Comparison of ENCODE assay signal across 24 mouse cellular contexts in genomic region chr17:24174259-24174658, GRCm38 (mm10). TPM values are rescaled to one million over a fixed set of nuclear protein-coding genes. Genes with fewer than 3 reads are reported as not detected.
DNase-seq lines count a peak whose midpoint lies in the region; ATAC-seq and TF ChIP-seq lines count a peak whose summit lies in the region.
"Had no signal": no experiment of that assay in that cellular context is flagged by ENCODE, and none has a peak within 500 bp of the region (broad histone marks: within the 10 kb centered on the region; RNA-seq: fewer than 3 reads in every experiment).

No protein-coding gene starts in this region.

- no peak for ATAC-seq in liver, embryonic 12.5 days
- ATAC-seq in liver, postnatal 0 days: no peak
- ATAC-seq in liver, embryonic 15.5 days (ENCODE audit: insufficient read depth): no peak
- no peak for ATAC-seq in liver, embryonic 11.5 days (replicated peaks; ENCODE audit: low FRiP score)
- ATAC-seq: forebrain, embryonic 14.5 days; forebrain, embryonic 16.5 days had no signal

- no peak overlapping the region for H3K9ac ChIP-seq in heart, adult 2 months (ENCODE audit: low read depth, low read length)
- H3K9ac ChIP-seq in liver, embryonic 12.5 days: 0 out of 2 replicates have a peak overlapping the region, but pooled peaks have one; percentile 14
- no peak overlapping the region for H3K9ac ChIP-seq in liver, postnatal 0 days (replicated peaks)
- no peak overlapping the region for H3K9ac ChIP-seq in liver, embryonic 15.5 days
- no peak overlapping the region for H3K9ac ChIP-seq in liver, embryonic 11.5 days (ENCODE audit: low read depth, low read length)
- H3K9ac ChIP-seq: embryonic facial prominence, embryonic 12.5 days; embryonic facial prominence, embryonic 15.5 days; forebrain, embryonic 12.5 days had no signal

- H3K27me3 ChIP-seq in heart, embryonic 10.5 days (ENCODE audit: insufficient read depth, poor library complexity, severe bottlenecking): no peaks in the 10 kb centered on the region
- H3K27me3 ChIP-seq in heart, adult 2 months (ENCODE audit: control insufficient read depth, insufficient read depth, low read length): no peaks in the 10 kb centered on the region
- no peaks in the 10 kb centered on the region for H3K27me3 ChIP-seq in liver, embryonic 12.5 days (replicated peaks)
- no peaks in the 10 kb centered on the region for H3K27me3 ChIP-seq in liver, postnatal 0 days (ENCODE audit: insufficient read depth, low read length)
- no peaks in the 10 kb centered on the region for H3K27me3 ChIP-seq in liver, embryonic 15.5 days
- H3K27me3 ChIP-seq in liver, embryonic 11.5 days (replicated peaks; ENCODE audit: control insufficient read depth, insufficient read depth, low read length): no peaks in the 10 kb centered on the region
- H3K27me3 ChIP-seq: embryonic facial prominence, embryonic 12.5 days; embryonic facial prominence, embryonic 15.5 days had no signal

- no peaks in the 10 kb centered on the region for H3K9me3 ChIP-seq in heart, embryonic 10.5 days
- H3K9me3 ChIP-seq in liver, embryonic 12.5 days (replicated peaks): no peaks in the 10 kb centered on the region
- H3K9me3 ChIP-seq in liver, postnatal 0 days (ENCODE audit: low read length): no peaks in the 10 kb centered on the region
- no peaks in the 10 kb centered on the region for H3K9me3 ChIP-seq in liver, embryonic 15.5 days (replicated peaks)
- H3K9me3 ChIP-seq in liver, embryonic 11.5 days (ENCODE audit: control insufficient read depth, low read length): no peaks in the 10 kb centered on the region
- H3K9me3 ChIP-seq: embryonic facial prominence, embryonic 12.5 days; embryonic facial prominence, embryonic 15.5 days; forebrain, embryonic 10.5 days; forebrain, embryonic 12.5 days had no signal

- H3K36me3 ChIP-seq in heart, embryonic 10.5 days: no peaks in the 10 kb centered on the region
- no peaks in the 10 kb centered on the region for H3K36me3 ChIP-seq in heart, adult 2 months (ENCODE audit: control insufficient read depth, insufficient read depth, low read length)
- H3K36me3 ChIP-seq in liver, embryonic 12.5 days: peaks cover 10% of the 10 kb centered on the region
- H3K36me3 ChIP-seq in liver, postnatal 0 days (replicated peaks; ENCODE audit: insufficient read depth, low read length): 0 out of 2 replicates have a peak, but pooled peaks cover 2% of the 10 kb centered on the region
- peaks cover 6% of the 10 kb centered on the region for H3K36me3 ChIP-seq in liver, embryonic 15.5 days (replicated peaks)
- H3K36me3 ChIP-seq in liver, embryonic 11.5 days (ENCODE audit: control insufficient read depth, insufficient read depth, low read length): no peaks in the 10 kb centered on the region
- H3K36me3 ChIP-seq: embryonic facial prominence, embryonic 12.5 days; forebrain, embryonic 10.5 days; forebrain, embryonic 12.5 days had no signal

- peak; percentile 72 for DNase-seq in heart, embryonic 10.5 days (ENCODE audit: low spot score)
- DNase-seq in heart, adult 2 months: no peak
- DNase-seq in liver, postnatal 0 days: no peak
- no peak for DNase-seq in liver, embryonic 11.5 days (ENCODE audit: low spot score)
- no peak for DNase-seq in gastrocnemius, postnatal 36 days
- DNase-seq: adrenal gland, adult 2 months; adrenal gland, postnatal 10 days; adrenal gland, postnatal 25 days; cerebellum, adult 11 months; cerebellum, adult 18-20 months; cerebellum, adult 8-10 months; cerebellum, adult 9-11 months; cerebellum, postnatal 14 days; cerebellum, postnatal 36 days; embryo, embryonic 11 days had no signal

- intact Hi-C loops in heart, adult 2 months (cut with DNase I): loop anchor here (5.0 kb wide), 1 partner anchor 78 kb away; the partner anchor contains the start of gene Ccnf
- intact Hi-C loops in gastrocnemius, postnatal 36 days (cut with DNase I): loop anchor here (5.0 kb wide), 4 partner anchors 68 to 213 kb away; partner anchors contain the start of genes Abca17 and Abca3

- H3K27ac ChIP-seq in heart, embryonic 10.5 days: no peak overlapping the region
- H3K27ac ChIP-seq in heart, adult 2 months: no peak overlapping the region
- peak overlapping the region; percentile 61 for H3K27ac ChIP-seq in liver, embryonic 12.5 days
- no peak overlapping the region for H3K27ac ChIP-seq in liver, postnatal 0 days (ENCODE audit: low read depth)
- H3K27ac ChIP-seq in liver, embryonic 15.5 days (replicated peaks): peak overlapping the region; percentile 22; the same call in 1 of the 2 replicates
- H3K27ac ChIP-seq in liver, embryonic 11.5 days (ENCODE audit: low read depth, low read length): no peak overlapping the region
- H3K27ac ChIP-seq: embryonic facial prominence, embryonic 12.5 days; embryonic facial prominence, embryonic 15.5 days; forebrain, embryonic 10.5 days; forebrain, embryonic 12.5 days had no signal

- no peak for TF ChIP-seq CTCF in heart, adult 2 months (IDR thresholded peaks at IDR 0.05)
- TF ChIP-seq CTCF in liver, postnatal 0 days (IDR thresholded peaks at IDR 0.05; ENCODE audit: low read depth): no peak

- no peak overlapping the region for H3K4me2 ChIP-seq in liver, embryonic 12.5 days
- no peak overlapping the region for H3K4me2 ChIP-seq in liver, postnatal 0 days (ENCODE audit: low read depth, low read length)
- no peak overlapping the region for H3K4me2 ChIP-seq in liver, embryonic 15.5 days
- H3K4me2 ChIP-seq in liver, embryonic 11.5 days: no peak overlapping the region
- H3K4me2 ChIP-seq: embryonic facial prominence, embryonic 12.5 days; embryonic facial prominence, embryonic 15.5 days; forebrain, embryonic 12.5 days had no signal

- no peak for TF ChIP-seq EP300 in heart, adult 2 months (IDR thresholded peaks at IDR 0.05; ENCODE audit: insufficient read depth, low read depth, low read length)
- no peak for TF ChIP-seq EP300 in liver, postnatal 0 days (IDR thresholded peaks at IDR 0.05; ENCODE audit: low read depth)

- 76% methylated on average over 3 of the region's 3 CpGs for WGBS in heart, embryonic 10.5 days
- WGBS in heart, adult 2 months: 83% methylated on average over 3 of the region's 3 CpGs
- 76% methylated on average over 3 of the region's 3 CpGs for WGBS in liver, embryonic 12.5 days (ENCODE audit: insufficient replicate concordance)
- WGBS in liver, postnatal 0 days (ENCODE audit: insufficient replicate concordance): 76% methylated on average over 3 of the region's 3 CpGs
- WGBS in liver, embryonic 15.5 days (ENCODE audit: insufficient replicate concordance): 77% methylated on average over 3 of the region's 3 CpGs
- WGBS in liver, embryonic 11.5 days: 81% methylated on average over 3 of the region's 3 CpGs

- no peaks in the 10 kb centered on the region for H3K79me2 ChIP-seq in heart, adult 2 months (replicated peaks; ENCODE audit: control insufficient read depth, insufficient read depth, low read length)

- no peak overlapping the region for H3K4me3 ChIP-seq in heart, embryonic 10.5 days
- no peak overlapping the region for H3K4me3 ChIP-seq in heart, adult 2 months
- H3K4me3 ChIP-seq in liver, embryonic 12.5 days: no peak overlapping the region
- no peak overlapping the region for H3K4me3 ChIP-seq in liver, postnatal 0 days (ENCODE audit: low read depth, low read length)
- H3K4me3 ChIP-seq in liver, embryonic 15.5 days (replicated peaks): no peak overlapping the region
- no peak overlapping the region for H3K4me3 ChIP-seq in liver, embryonic 11.5 days (ENCODE audit: low read depth, low read length)
- H3K4me3 ChIP-seq: embryonic facial prominence, embryonic 12.5 days; embryonic facial prominence, embryonic 15.5 days; erythroblast, embryonic 14.5 days; forebrain, embryonic 10.5 days; forebrain, embryonic 12.5 days had no signal

- no peak for TF ChIP-seq POLR2A in heart, adult 2 months (IDR thresholded peaks at IDR 0.05; ENCODE audit: insufficient read depth, low read depth, low read length)

- H3K4me1 ChIP-seq in heart, embryonic 10.5 days: peaks cover 11% of the 10 kb centered on the region
- H3K4me1 ChIP-seq in heart, adult 2 months (ENCODE audit: control insufficient read depth, insufficient read depth, low read length): peaks cover 2% of the 10 kb centered on the region; the same call in 1 of the 2 replicates
- H3K4me1 ChIP-seq in liver, embryonic 12.5 days: peaks cover 23% of the 10 kb centered on the region
- peaks cover 11% of the 10 kb centered on the region for H3K4me1 ChIP-seq in liver, postnatal 0 days (ENCODE audit: insufficient read depth)
- peaks cover 35% of the 10 kb centered on the region for H3K4me1 ChIP-seq in liver, embryonic 15.5 days (replicated peaks)
- peaks cover 8% of the 10 kb centered on the region for H3K4me1 ChIP-seq in liver, embryonic 11.5 days (replicated peaks; ENCODE audit: control insufficient read depth, insufficient read depth, low read length)

RNA-seq across cellular contexts. Expression of gene Atp6v0c, which starts 4.8 kb away (rescaled TPM):
- 538 and 598 TPM in 2 replicates for polyA plus RNA-seq in heart, embryonic 10.5 days (2016; fragmentation: Nextera tagmentation; extraction: Ambion mirVana)
- 100 to 1,000 TPM; 219 to 255 TPM for total RNA-seq in heart, adult 2 months (2021)
- polyA plus RNA-seq in heart, adult 2 months (2012; rRNA removed): 732 and 788 TPM in 2 replicates
- polyA plus RNA-seq in liver, embryonic 12.5 days (2016; fragmentation: Nextera tagmentation; extraction: Ambion mirVana): 371 and 388 TPM in 2 replicates
- polyA plus RNA-seq in liver, postnatal 0 days (2015; fragmentation: Nextera tagmentation; extraction: Ambion mirVana): 422 and 445 TPM in 2 replicates
- 362 and 405 TPM in 2 replicates for polyA plus RNA-seq in liver, embryonic 15.5 days (2015; fragmentation: Nextera tagmentation; extraction: Ambion mirVana)
- 476 and 499 TPM in 2 replicates for polyA plus RNA-seq in liver, embryonic 11.5 days (2014; fragmentation: Nextera tagmentation; extraction: Ambion mirVana)
- total RNA-seq in gastrocnemius, postnatal 36 days (2021): 100 to 1,000 TPM; 142 to 153 TPM

RNA-seq across cellular contexts. Expression of gene Amdhd2, which starts 10.7 kb away (rescaled TPM):
- polyA plus RNA-seq in heart, embryonic 10.5 days (2016; fragmentation: Nextera tagmentation; extraction: Ambion mirVana): 40.0 and 44.5 TPM in 2 replicates
- total RNA-seq in heart, adult 2 months (2021): 10 to 100 TPM in 1 of 2 experiments, 1 to 10 TPM in 1; 9.0 to 10.2 TPM
- polyA plus RNA-seq in heart, adult 2 months (2012; rRNA removed): 11.5 and 17.7 TPM in 2 replicates
- polyA plus RNA-seq in liver, embryonic 12.5 days (2016; fragmentation: Nextera tagmentation; extraction: Ambion mirVana): 20.9 and 22.7 TPM in 2 replicates
- 18.5 and 20.0 TPM in 2 replicates for polyA plus RNA-seq in liver, postnatal 0 days (2015; fragmentation: Nextera tagmentation; extraction: Ambion mirVana)
- polyA plus RNA-seq in liver, embryonic 15.5 days (2015; fragmentation: Nextera tagmentation; extraction: Ambion mirVana): 21.4 and 23.6 TPM in 2 replicates
- 30.5 and 35.2 TPM in 2 replicates for polyA plus RNA-seq in liver, embryonic 11.5 days (2014; fragmentation: Nextera tagmentation; extraction: Ambion mirVana)
- total RNA-seq in gastrocnemius, postnatal 36 days (2021): 10 to 100 TPM in 1 of 2 experiments, 1 to 10 TPM in 1; 8.4 to 10.4 TPM

RNA-seq across cellular contexts. Expression of gene Pdpk1, which starts 23.5 kb away (rescaled TPM):
- 33.0 and 38.7 TPM in 2 replicates for polyA plus RNA-seq in heart, embryonic 10.5 days (2016; fragmentation: Nextera tagmentation; extraction: Ambion mirVana)
- total RNA-seq in heart, adult 2 months (2021): 10 to 100 TPM; 42.5 to 49.1 TPM
- 10.4 and 20.6 TPM in 2 replicates for polyA plus RNA-seq in heart, adult 2 months (2012; rRNA removed)
- polyA plus RNA-seq in liver, embryonic 12.5 days (2016; fragmentation: Nextera tagmentation; extraction: Ambion mirVana): 31.4 and 34.9 TPM in 2 replicates
- polyA plus RNA-seq in liver, postnatal 0 days (2015; fragmentation: Nextera tagmentation; extraction: Ambion mirVana): 19.3 and 20.5 TPM in 2 replicates
- 25.2 and 26.3 TPM in 2 replicates for polyA plus RNA-seq in liver, embryonic 15.5 days (2015; fragmentation: Nextera tagmentation; extraction: Ambion mirVana)
- polyA plus RNA-seq in liver, embryonic 11.5 days (2014; fragmentation: Nextera tagmentation; extraction: Ambion mirVana): 31.8 and 37.0 TPM in 2 replicates
- total RNA-seq in gastrocnemius, postnatal 36 days (2021): 10 to 100 TPM; 35.5 to 39.9 TPM

RNA-seq across cellular contexts. Expression of gene Tbc1d24, which starts 31.1 kb away (rescaled TPM):
- polyA plus RNA-seq in heart, embryonic 10.5 days (2016; fragmentation: Nextera tagmentation; extraction: Ambion mirVana): 5.3 TPM in 2 replicates
- 10 to 100 TPM; 10.3 to 11.0 TPM for total RNA-seq in heart, adult 2 months (2021)
- polyA plus RNA-seq in heart, adult 2 months (2012; rRNA removed): 11.3 and 29.1 TPM in 2 replicates
- 11.1 and 11.9 TPM in 2 replicates for polyA plus RNA-seq in liver, embryonic 12.5 days (2016; fragmentation: Nextera tagmentation; extraction: Ambion mirVana)
- 2.0 and 4.2 TPM in 2 replicates for polyA plus RNA-seq in liver, postnatal 0 days (2015; fragmentation: Nextera tagmentation; extraction: Ambion mirVana)
- 6.6 and 7.9 TPM in 2 replicates for polyA plus RNA-seq in liver, embryonic 15.5 days (2015; fragmentation: Nextera tagmentation; extraction: Ambion mirVana)
- 13.3 and 14.5 TPM in 2 replicates for polyA plus RNA-seq in liver, embryonic 11.5 days (2014; fragmentation: Nextera tagmentation; extraction: Ambion mirVana)
- total RNA-seq in gastrocnemius, postnatal 36 days (2021): 1 to 10 TPM; 2.9 to 4.4 TPM

RNA-seq across cellular contexts. Expression of gene Ntn3, which starts 35.1 kb away (rescaled TPM):
- 1.9 and 3.6 TPM in 2 replicates for polyA plus RNA-seq in heart, embryonic 10.5 days (2016; fragmentation: Nextera tagmentation; extraction: Ambion mirVana)
- 1 to 10 TPM in 1 of 2 experiments, under 1 TPM in 1; 0.97 to 1.0 TPM for total RNA-seq in heart, adult 2 months (2021)
- 0.64 and 1.1 TPM in 2 replicates for polyA plus RNA-seq in heart, adult 2 months (2012; rRNA removed)
- polyA plus RNA-seq in liver, embryonic 12.5 days (2016; fragmentation: Nextera tagmentation; extraction: Ambion mirVana): 2.1 and 2.7 TPM in 2 replicates
- polyA plus RNA-seq in liver, postnatal 0 days (2015; fragmentation: Nextera tagmentation; extraction: Ambion mirVana): 0.37 and 0.45 TPM in 2 replicates
- 1.1 and 1.2 TPM in 2 replicates for polyA plus RNA-seq in liver, embryonic 15.5 days (2015; fragmentation: Nextera tagmentation; extraction: Ambion mirVana)
- 2.3 and 2.7 TPM in 2 replicates for polyA plus RNA-seq in liver, embryonic 11.5 days (2014; fragmentation: Nextera tagmentation; extraction: Ambion mirVana)
- under 1 TPM; 0.33 to 0.35 TPM for total RNA-seq in gastrocnemius, postnatal 36 days (2021)

Comparison
In these comparisons a context has a peak if more than half of its experiments do, and no peak if none do; other contexts are left out.
1. H3K27ac ChIP-seq: peak in liver, embryonic 12.5 days (single experiment) and liver, embryonic 15.5 days (single experiment); none in heart, embryonic 10.5 days (single experiment), heart, adult 2 months (single experiment), liver, postnatal 0 days (single experiment) and liver, embryonic 11.5 days (single experiment).